Mouse (Mus musculus): Measurements from ENCODE around the gene Tspan18.

Tspan18 gene

DNA sequence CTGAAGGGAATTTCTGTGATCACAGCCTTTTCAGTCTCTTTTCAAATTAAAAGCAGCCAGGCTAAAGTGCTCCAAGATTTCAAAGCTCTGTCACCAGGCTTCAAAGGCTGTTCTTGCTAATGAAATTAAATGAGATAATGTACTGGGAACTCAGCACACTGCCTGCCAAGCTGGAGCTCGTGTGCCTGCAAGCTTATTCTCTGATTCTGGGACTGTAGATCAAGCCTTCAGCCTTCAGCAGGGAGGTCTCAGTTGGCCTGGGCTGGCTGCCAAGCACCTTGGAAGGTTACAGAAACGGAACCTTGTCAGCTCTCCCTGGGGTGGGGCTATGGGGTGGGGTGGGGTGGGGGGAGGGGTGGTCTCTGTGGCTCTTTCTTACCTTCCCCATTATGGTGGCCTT is 171.0 kb downstream of the Tspan18 start:
- DNase-seq (ENCODE audit: low read depth in 1 of 2, low spot score in 2 of 2): no peak

DNA sequence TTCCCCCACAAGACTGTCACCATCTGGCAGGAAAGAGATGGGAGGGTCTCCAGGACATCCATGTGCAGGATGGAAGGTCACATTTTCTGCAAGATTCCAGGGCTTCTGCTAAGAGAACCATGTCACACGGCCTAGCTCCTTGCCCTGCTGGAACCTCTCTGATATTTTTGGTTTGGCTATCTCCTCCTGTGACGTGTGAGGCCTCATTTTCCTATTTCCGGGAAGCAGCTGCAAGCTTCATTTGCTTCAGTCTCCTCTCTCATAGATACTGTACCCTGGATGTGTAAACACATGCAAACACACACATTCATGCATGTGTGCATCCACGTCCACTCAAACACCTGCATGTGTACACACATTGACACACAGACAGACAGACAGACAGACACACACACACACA is 171.5 kb downstream of the Tspan18 start:
- DNase-seq (ENCODE audit: low read depth in 1 of 2, low spot score in 2 of 2): no peak

DNA sequence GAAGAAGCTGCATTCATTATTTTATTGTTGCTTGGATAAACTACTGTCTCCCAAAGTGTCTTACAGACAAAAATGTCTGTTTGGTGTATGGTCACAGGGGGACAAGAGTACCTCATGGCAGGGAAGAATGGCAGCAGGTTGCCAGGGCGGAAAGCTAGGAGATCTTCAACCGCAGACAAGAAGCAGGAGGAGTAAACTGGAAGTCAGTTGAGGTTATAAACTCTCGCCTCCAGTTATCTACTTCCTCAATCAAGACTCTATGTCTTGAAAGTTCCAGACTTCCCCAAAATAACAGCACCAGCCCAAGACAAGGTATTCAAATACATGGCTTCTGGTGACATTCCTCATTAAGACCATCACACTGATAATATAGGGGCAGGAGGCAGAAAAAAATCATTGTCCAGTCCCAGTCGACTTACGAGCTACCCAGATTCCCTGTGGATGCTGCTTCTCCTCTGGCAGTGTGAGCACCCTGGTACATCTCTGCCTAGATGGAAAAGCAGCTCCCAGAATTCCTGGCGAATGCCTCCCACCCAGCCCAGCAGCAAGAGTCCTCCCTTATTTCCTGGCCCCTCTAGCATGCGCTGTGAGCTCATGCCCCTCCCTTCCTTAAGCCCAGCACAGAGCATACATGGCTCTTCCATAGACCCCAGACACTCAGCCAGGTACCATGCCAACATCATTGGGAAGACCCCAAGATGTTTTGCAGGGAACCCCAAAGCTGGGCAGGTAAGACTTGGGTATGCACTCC is 172.2 kb downstream of the Tspan18 start:
- no peak for DNase-seq (ENCODE audit: low read depth in 1 of 2, low spot score in 2 of 2)

DNA sequence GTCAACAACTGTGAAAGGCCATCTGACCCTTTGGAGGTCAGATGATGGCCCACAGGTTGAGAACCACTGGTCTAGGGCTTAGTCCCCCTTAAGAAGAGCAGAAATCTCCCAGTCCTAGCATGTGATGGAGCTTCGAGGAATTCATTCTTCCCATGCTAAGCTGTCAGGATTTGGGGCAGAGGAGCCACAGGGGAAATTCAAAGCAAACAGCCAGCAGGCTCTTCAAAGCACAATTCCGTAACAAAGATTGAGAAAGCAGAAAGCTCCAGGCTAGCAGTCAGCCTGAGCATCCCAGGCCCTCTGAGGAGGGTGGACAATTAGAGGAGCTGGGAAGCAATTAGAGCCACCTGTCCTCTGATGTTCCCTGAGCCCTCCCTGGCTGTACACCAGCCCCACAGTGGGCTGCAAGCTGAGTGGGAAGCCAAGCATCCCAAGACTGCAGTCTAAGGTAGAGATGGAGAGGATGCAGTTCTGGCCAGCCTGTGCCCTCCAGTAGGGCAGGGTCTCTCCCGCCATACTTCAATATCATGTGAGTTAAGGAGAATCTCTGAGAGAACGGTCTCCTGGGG is 173.8 kb downstream of the Tspan18 start:
- no peak for DNase-seq (ENCODE audit: low read depth in 1 of 2, low spot score in 2 of 2)

DNA sequence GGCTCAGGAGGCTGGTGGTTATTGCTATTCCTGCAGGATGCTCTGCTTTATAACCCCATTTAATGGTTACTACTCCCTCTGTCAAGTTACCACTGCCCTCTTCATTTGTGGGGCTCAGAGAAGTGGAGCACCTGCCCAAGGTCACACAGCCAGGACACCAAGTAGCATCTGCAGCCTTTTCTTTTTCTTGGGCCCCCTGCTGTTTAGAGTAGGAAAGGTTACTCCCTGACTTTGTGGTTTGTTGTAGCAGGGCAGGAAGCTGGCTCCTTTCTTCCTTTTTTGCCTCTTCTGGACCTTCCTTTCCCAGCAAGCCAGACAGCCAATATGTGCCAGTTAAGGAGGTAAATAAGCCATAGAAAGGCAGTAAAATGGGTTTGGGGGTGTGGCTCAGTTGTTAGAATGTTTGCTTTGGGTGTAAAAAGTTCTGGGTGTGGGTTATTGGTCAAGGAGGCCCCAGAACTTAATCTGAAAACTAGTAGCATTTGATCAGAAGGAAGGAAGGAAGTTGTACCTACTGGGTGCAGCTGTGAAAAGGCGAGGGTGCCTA is 179.7 kb downstream of the Tspan18 start:
- DNase-seq (ENCODE audit: low read depth in 1 of 2, low spot score in 2 of 2): no peak

DNA sequence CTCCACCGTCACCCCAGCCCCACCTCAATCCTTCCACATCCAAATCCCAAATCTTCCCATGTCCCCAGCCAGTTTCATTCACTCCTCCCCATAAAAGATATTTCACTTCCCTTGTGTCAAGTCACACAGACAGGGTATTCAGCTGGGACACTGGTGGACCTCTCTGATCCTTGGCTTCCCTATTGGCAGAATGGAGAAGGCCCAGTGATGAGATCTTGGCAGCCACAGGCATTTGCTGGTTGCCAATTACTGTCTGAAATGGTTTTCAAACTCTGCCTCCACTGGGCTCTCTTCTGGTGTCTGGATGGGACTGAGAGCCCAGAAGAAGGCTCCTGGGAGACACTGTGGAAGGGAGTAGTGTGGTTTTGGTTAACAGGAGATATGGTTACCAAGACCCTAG is 180.5 kb downstream of the Tspan18 start:
- DNase-seq (ENCODE audit: low read depth in 1 of 2, low spot score in 2 of 2): no peak

DNA sequence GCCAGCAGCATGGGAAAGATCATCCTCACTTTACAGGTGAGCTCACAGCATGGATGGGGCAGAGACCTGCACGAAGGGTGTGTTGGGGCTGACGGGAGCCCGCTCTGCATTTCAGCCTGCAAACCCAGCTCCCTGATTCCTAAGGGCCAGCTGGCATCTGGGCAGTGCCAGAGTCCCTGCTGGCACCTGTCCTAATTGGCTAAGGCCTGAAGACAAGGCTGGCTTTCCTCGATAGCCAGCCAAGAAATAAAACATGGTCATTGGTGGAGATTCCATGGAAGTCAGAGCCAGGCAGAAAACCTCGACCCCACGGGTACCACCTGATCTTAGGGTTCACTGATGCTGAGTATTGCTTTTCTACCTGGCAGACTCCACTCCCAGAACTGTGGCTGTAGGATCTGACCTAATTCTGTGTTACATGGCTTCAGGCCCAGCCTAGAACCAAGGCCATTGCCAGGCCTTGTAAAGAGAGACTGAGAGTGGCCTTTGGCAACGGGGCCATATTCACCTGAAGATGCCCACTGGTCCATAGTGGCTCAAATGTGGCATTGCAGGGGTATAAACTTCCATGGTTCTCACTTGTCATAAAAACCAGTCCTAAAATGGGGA is 181.3 kb downstream of the Tspan18 start:
- no peak for DNase-seq (ENCODE audit: low read depth in 1 of 2, low spot score in 2 of 2)

DNA sequence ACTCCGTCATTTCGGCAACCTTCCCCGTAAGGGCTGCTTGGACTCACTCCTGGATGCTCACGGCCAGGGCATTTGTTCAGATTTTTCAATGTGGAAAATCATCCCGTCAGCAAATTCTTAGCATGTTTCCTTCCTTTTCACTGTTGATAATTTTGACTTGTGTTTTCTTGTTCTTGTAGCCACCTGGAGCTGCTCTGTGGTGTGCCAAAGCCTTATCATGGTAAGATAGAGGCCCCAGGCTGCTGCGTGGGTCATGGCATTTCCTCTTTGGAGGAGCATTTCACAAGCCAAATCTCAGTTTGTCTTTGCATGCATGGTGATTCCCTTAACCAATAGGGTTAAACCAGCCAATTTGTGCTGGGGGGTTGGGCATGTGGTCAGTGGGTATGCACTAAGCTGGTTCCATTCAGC is 182.1 kb downstream of the Tspan18 start:
- DNase-seq (ENCODE audit: low read depth in 1 of 2, low spot score in 2 of 2): no peak

Measured in monocyte, adult 2 months (primary cell).